Comparison of ENCODE assay signal across 9 mouse cellular contexts in genomic region chr10:76801841-76802499, GRCm38 (mm10).
DNase-seq lines count a peak whose midpoint lies in the region; ATAC-seq lines count a peak whose summit lies in the region.
"Had no signal": no experiment of that assay in that cellular context is flagged by ENCODE, and none has a peak within 500 bp of the region (broad histone marks: within the 10 kb centered on the region; RNA-seq: fewer than 3 reads in every experiment).

No protein-coding gene starts in this region.

- DNase-seq in kidney, adult 9 months = peak; percentile 29
- DNase-seq in NIH3T3 (ENCODE audit: low read depth) = peak; percentile 48
- DNase-seq in cerebellum, adult 11 months = peak; percentile 87
- DNase-seq in left cerebral cortex, adult 18-20 months (ENCODE audit: low spot score in 2 of 2) = peak; percentile 27 to 43

- H3K27me3 ChIP-seq in kidney, embryonic 16.5 days (ENCODE audit: insufficient read depth, low read length) = no peaks in the 10 kb centered on the region
- H3K27me3 ChIP-seq in forebrain, embryonic 15.5 days = no peaks in the 10 kb centered on the region
- H3K27me3 ChIP-seq: embryonic facial prominence, embryonic 13.5 days had no signal

- H3K27ac ChIP-seq in kidney, embryonic 16.5 days (ENCODE audit: low read length) = no peak overlapping the region
- no peak overlapping the region for H3K27ac ChIP-seq in forebrain, embryonic 15.5 days (replicated peaks)
- H3K27ac ChIP-seq: embryonic facial prominence, embryonic 13.5 days; macrophage had no signal

- H3K9me3 ChIP-seq in kidney, embryonic 16.5 days (ENCODE audit: low read length) = no peaks in the 10 kb centered on the region
- no peaks in the 10 kb centered on the region for H3K9me3 ChIP-seq in forebrain, embryonic 15.5 days
- H3K9me3 ChIP-seq: embryonic facial prominence, embryonic 13.5 days had no signal

- 79% methylated on average over 6 of the region's 6 CpGs for WGBS in kidney, embryonic 16.5 days
- WGBS in forebrain, embryonic 15.5 days = 86% methylated on average over 6 of the region's 6 CpGs

- no peaks in the 10 kb centered on the region for H3K4me1 ChIP-seq in kidney, embryonic 16.5 days (ENCODE audit: insufficient read depth, low read length)
- H3K4me1 ChIP-seq in forebrain, embryonic 15.5 days = 0 out of 2 replicates have a peak, but pooled peaks cover 2% of the 10 kb centered on the region

- no peak overlapping the region for H3K4me2 ChIP-seq in kidney, embryonic 16.5 days (replicated peaks; ENCODE audit: low read depth, low read length)
- H3K4me2 ChIP-seq in forebrain, embryonic 15.5 days (replicated peaks) = no peak overlapping the region
- H3K4me2 ChIP-seq: embryonic facial prominence, embryonic 13.5 days had no signal

- no peaks in the 10 kb centered on the region for H3K36me3 ChIP-seq in kidney, embryonic 16.5 days (ENCODE audit: insufficient read depth, low read length)
- H3K36me3 ChIP-seq in forebrain, embryonic 15.5 days = 0 out of 2 replicates have a peak, but pooled peaks cover 3% of the 10 kb centered on the region

- H3K9ac ChIP-seq in kidney, embryonic 16.5 days (replicated peaks; ENCODE audit: low read length) = no peak overlapping the region
- H3K9ac ChIP-seq in forebrain, embryonic 15.5 days (replicated peaks) = no peak overlapping the region
- H3K9ac ChIP-seq: embryonic facial prominence, embryonic 13.5 days had no signal

- ATAC-seq in kidney, embryonic 16.5 days (ENCODE audit: low FRiP score, low TSS enrichment) = no peak
- no peak for ATAC-seq in forebrain, embryonic 15.5 days (replicated peaks)
- no peak for ATAC-seq in monocyte, adult 5-6 weeks (replicated peaks; ENCODE audit: insufficient number of reproducible peaks, low FRiP score, low TSS enrichment, poor library complexity, severe bottlenecking)

- H3K4me3 ChIP-seq in kidney, embryonic 16.5 days (ENCODE audit: low read length) = no peak overlapping the region
- H3K4me3 ChIP-seq in forebrain, embryonic 15.5 days = no peak overlapping the region
- H3K4me3 ChIP-seq: embryonic facial prominence, embryonic 13.5 days had no signal

Comparison
In these comparisons a context has a peak if more than half of its experiments do, and no peak if none do; other contexts are left out.
1. DNase-seq: peak in every context shown above with its lines; median percentile 87 in cerebellum, adult 11 months; 48 in NIH3T3; 35 in left cerebral cortex, adult 18-20 months; 29 in kidney, adult 9 months.